8 mouse cellular contexts compared by ENCODE assay signal in genomic region chr6:34709289-34709688, GRCm38 (mm10).
DNase-seq lines count a peak whose midpoint lies in the region; ATAC-seq lines count a peak whose summit lies in the region.

No protein-coding gene starts in this region.

- H3K4me2 ChIP-seq in hindbrain, embryonic 11.5 days (replicated peaks; ENCODE audit: low read depth, low read length), result peak overlapping the region; percentile 59
- peak overlapping the region; percentile 55 for H3K4me2 ChIP-seq in lung, embryonic 16.5 days (ENCODE audit: low read depth, low read length)

- H3K27me3 ChIP-seq in hindbrain, embryonic 11.5 days (ENCODE audit: control insufficient read depth, insufficient read depth, low read length), result no peaks in the 10 kb centered on the region
- no peaks in the 10 kb centered on the region for H3K27me3 ChIP-seq in lung, embryonic 16.5 days (ENCODE audit: control insufficient read depth, insufficient read depth, low read depth, low read length)

- peak; percentile 89 for ATAC-seq in hindbrain, embryonic 11.5 days (ENCODE audit: low FRiP score)
- ATAC-seq in lung, embryonic 16.5 days (ENCODE audit: low read depth), result peak; percentile 92

- H3K4me1 ChIP-seq in hindbrain, embryonic 11.5 days (replicated peaks; ENCODE audit: control insufficient read depth, insufficient read depth, low read length), result peaks cover 13% of the 10 kb centered on the region
- H3K4me1 ChIP-seq in lung, embryonic 16.5 days (replicated peaks; ENCODE audit: control insufficient read depth, insufficient read depth, low read length), result peaks cover 30% of the 10 kb centered on the region

- H3K36me3 ChIP-seq in hindbrain, embryonic 11.5 days (ENCODE audit: control insufficient read depth, insufficient read depth, low read length), result no peaks in the 10 kb centered on the region
- peaks cover 4% of the 10 kb centered on the region; the same call in 1 of the 2 replicates for H3K36me3 ChIP-seq in lung, embryonic 16.5 days (ENCODE audit: control insufficient read depth, insufficient read depth, low read length)

- 0% methylated on average over 11 of the region's 11 CpGs for WGBS in hindbrain, embryonic 11.5 days
- under 1% methylated on average over 11 of the region's 11 CpGs for WGBS in lung, embryonic 16.5 days

- no peaks in the 10 kb centered on the region for H3K9me3 ChIP-seq in hindbrain, embryonic 11.5 days (ENCODE audit: control insufficient read depth, low read length)
- peaks cover 8% of the 10 kb centered on the region for H3K9me3 ChIP-seq in lung, embryonic 16.5 days (ENCODE audit: control insufficient read depth, low read length)

- DNase-seq in R1 (ENCODE audit: low read depth, low spot score), result peak; percentile 92
- DNase-seq in cerebellum, adult 18-20 months, result peak; percentile 67 to 77
- DNase-seq in forelimb bud, embryonic 11.5 days (ENCODE audit: low read depth, low spot score), result peak; percentile 77
- DNase-seq in hindbrain, embryonic 11.5 days (ENCODE audit: low spot score), result peak; percentile 81
- peak; percentile 37 to 42 for DNase-seq in layer of hippocampus, postnatal 25 days (ENCODE audit: extremely low spot score in 1 of 2, low spot score in 1 of 2)
- DNase-seq in retina, postnatal 7 days (ENCODE audit: low read depth, low spot score), result peak; percentile 65
- DNase-seq in spleen, postnatal 4 days (ENCODE audit: low spot score in 2 of 2), result no peak

- peak overlapping the region; percentile 50 for H3K4me3 ChIP-seq in hindbrain, embryonic 11.5 days (ENCODE audit: low read depth, low read length)
- peak overlapping the region; percentile 50 for H3K4me3 ChIP-seq in lung, embryonic 16.5 days (ENCODE audit: low read length)

- peak overlapping the region; percentile 4; the same call in 1 of the 2 replicates for H3K27ac ChIP-seq in hindbrain, embryonic 11.5 days (ENCODE audit: low read depth, low read length)
- peak overlapping the region; percentile 78 for H3K27ac ChIP-seq in lung, embryonic 16.5 days (ENCODE audit: low read length)

- peak overlapping the region; percentile 49 for H3K9ac ChIP-seq in hindbrain, embryonic 11.5 days (ENCODE audit: low read depth, low read length)
- peak overlapping the region; percentile 61 for H3K9ac ChIP-seq in lung, embryonic 16.5 days (ENCODE audit: low read length)

Comparison
In these comparisons a context has a peak if more than half of its experiments do, and no peak if none do; other contexts are left out.
1. DNase-seq: peak in R1 (single experiment), cerebellum, adult 18-20 months (2 of 2), forelimb bud, embryonic 11.5 days (single experiment), hindbrain, embryonic 11.5 days (single experiment), layer of hippocampus, postnatal 25 days (2 of 2) and retina, postnatal 7 days (single experiment); none in spleen, postnatal 4 days (0 of 2).